Mouse (Mus musculus): ENCODE data around the gene Rapgef1. TPM values are rescaled to one million over a fixed set of nuclear protein-coding genes. Genes with fewer than 3 reads are reported as not detected.

Rapgef1 gene
- polyA plus RNA-seq, 2 experiments, result 20.8 to 51.1 TPM

DNA sequence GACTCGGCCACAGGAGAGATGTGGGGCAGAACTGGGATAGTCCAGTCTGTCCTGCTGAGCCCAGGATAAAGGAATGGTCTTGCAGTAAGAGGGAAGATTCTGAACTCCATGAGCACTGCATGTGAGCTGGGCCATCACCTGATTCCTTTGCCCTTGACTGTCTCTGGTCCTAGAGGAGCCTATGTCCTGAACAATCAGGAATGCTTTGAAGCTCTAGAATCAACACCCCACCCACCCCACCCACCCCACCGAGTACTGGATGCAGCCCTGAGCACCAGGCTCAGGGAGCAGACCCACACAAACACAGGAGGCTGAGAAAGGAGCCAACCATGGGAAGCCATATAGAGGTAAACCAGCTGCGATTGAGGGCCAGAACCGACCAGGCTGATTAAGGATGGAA, 129.0 kb downstream of the Rapgef1 start:
- no peak overlapping the region for H3K27ac ChIP-seq (replicated peaks; ENCODE audit: low read depth, low read length)
- H3K36me3 ChIP-seq (ENCODE audit: control insufficient read depth, insufficient read depth, low read length), result no peaks in the 10 kb centered on the region
- no peak overlapping the region for H3K4me2 ChIP-seq (replicated peaks; ENCODE audit: low read depth, low read length, severe bottlenecking)
- DNase-seq (ENCODE audit: low spot score) (no peak), ATAC-seq (ENCODE audit: low FRiP score, low read depth) (no peak)
- H3K9ac ChIP-seq (ENCODE audit: low read depth, low read length, severe bottlenecking), result no peak overlapping the region
- peaks cover 67% of the 10 kb centered on the region for H3K27me3 ChIP-seq (ENCODE audit: control insufficient read depth, insufficient read depth, low read length)
- no peaks in the 10 kb centered on the region for H3K4me1 ChIP-seq (ENCODE audit: control insufficient read depth, insufficient read depth, low read length)
- WGBS, result 86% methylated on average over 4 of the region's 4 CpGs
- no peak overlapping the region for H3K4me3 ChIP-seq (replicated peaks; ENCODE audit: low read length)
- no peaks in the 10 kb centered on the region for H3K9me3 ChIP-seq (ENCODE audit: control insufficient read depth, low read length)
- TF ChIP-seq POLR2A (IDR thresholded peaks at IDR 0.05; ENCODE audit: borderline replicate concordance, extremely low read depth, insufficient read depth, insufficient read length), result no peak

DNA sequence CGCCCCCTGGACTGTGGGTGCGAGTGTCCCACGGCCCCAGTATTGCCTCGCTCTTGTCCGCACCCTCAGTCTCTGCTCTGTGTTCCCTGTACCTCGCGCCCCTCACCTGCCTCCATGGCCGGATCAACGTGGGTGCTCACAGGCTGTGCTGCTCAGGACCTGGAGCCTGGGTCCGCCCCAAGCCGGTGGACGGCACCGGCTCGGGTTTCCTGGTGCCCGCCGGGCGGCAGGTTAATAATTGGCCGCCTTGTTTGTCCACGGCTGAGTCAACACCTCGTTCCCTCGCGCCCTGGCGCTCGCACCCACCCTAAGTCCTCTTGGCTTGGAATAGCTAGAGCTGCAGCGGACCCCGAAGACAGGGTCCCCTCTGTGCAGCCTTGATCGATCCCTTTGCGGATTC, 132.0 kb downstream of the Rapgef1 start, which contains the start of gene Gm13420:
Gm13420 (minus strand) TSS at position 189 of the 400 bp plus-strand sequence.
- Histone ChIP-seq H3K4me1 (ENCODE audit: control insufficient read depth, insufficient read depth, low read length) (no peaks in the 10 kb centered on the region), H3K36me3 (ENCODE audit: control insufficient read depth, insufficient read depth, low read length) (no peaks in the 10 kb centered on the region), H3K27ac (replicated peaks; ENCODE audit: low read depth, low read length) (no peak within 1 kb of the TSS), H3K9me3 (ENCODE audit: control insufficient read depth, low read length) (no peaks in the 10 kb centered on the region), H3K27me3 (ENCODE audit: control insufficient read depth, insufficient read depth, low read length) (peaks cover 56% of the 10 kb centered on the region), H3K4me2 (replicated peaks; ENCODE audit: low read depth, low read length, severe bottlenecking) (0 out of 2 replicates have a peak within 1 kb of the TSS, but pooled peaks have one; percentile 18), H3K4me3 (replicated peaks; ENCODE audit: low read length) (no peak within 1 kb of the TSS), H3K9ac (ENCODE audit: low read depth, low read length, severe bottlenecking) (no peak within 1 kb of the TSS)
- ATAC-seq (ENCODE audit: low FRiP score, low read depth) (no peak), DNase-seq (ENCODE audit: low spot score) (no peak)
- TF ChIP-seq POLR2A (IDR thresholded peaks at IDR 0.05; ENCODE audit: borderline replicate concordance, extremely low read depth, insufficient read depth, insufficient read length), result no peak
- 7% methylated on average over 28 of the region's 28 CpGs for WGBS

DNA sequence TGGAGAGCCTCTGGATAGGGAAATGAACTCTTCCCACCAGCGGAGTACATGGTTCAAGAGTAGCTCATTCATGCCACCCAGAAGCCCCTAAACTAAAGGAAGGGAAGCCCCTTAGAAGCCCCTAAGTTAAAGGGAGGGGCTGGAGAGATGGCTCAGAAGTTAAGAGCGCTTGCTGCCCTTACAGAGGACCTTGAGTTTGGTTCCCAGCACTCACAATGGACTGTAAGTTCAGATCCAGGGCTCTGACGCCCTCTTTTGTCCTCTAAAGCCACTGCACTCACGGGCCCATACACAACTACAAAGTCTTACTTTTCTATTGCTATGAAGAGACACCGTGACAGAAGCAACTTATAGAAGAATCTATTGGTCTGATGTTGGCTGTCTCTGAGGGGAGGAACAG, 132.9 kb downstream of the Rapgef1 start:
- Histone ChIP-seq H3K27me3 (ENCODE audit: control insufficient read depth, insufficient read depth, low read length) (peaks cover 47% of the 10 kb centered on the region), H3K9me3 (ENCODE audit: control insufficient read depth, low read length) (no peaks in the 10 kb centered on the region), H3K9ac (ENCODE audit: low read depth, low read length, severe bottlenecking) (no peak overlapping the region), H3K4me3 (replicated peaks; ENCODE audit: low read length) (no peak overlapping the region), H3K4me1 (ENCODE audit: control insufficient read depth, insufficient read depth, low read length) (no peaks in the 10 kb centered on the region), H3K4me2 (replicated peaks; ENCODE audit: low read depth, low read length, severe bottlenecking) (no peak overlapping the region), H3K36me3 (ENCODE audit: control insufficient read depth, insufficient read depth, low read length) (no peaks in the 10 kb centered on the region), H3K27ac (replicated peaks; ENCODE audit: low read depth, low read length) (no peak overlapping the region)
- no peak for ATAC-seq (ENCODE audit: low FRiP score, low read depth)
- WGBS, result 89% methylated on average over 5 of the region's 5 CpGs
- no peak for TF ChIP-seq POLR2A (IDR thresholded peaks at IDR 0.05; ENCODE audit: borderline replicate concordance, extremely low read depth, insufficient read depth, insufficient read length)
- DNase-seq (ENCODE audit: low spot score), result no peak

DNA sequence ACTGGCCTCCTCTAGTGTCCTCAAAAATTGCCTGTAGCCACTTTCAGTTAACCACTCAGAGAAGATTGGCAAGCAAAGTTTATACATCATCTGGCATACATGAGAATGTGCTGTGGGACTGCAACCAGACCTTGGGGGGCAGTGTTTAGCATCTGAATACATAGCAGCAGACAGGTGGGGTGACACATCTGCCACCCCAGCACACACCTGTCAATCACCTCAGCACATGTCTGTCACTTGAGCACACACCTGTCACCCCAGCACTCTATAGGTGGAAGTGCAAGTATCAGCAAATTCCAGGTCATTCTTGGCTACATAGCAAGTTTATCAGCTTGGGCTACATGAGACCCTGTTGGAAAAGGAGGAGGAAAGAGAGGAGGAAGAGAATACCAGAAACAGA, 136.2 kb downstream of the Rapgef1 start:
- Histone ChIP-seq H3K36me3 (ENCODE audit: control insufficient read depth, insufficient read depth, low read length) (no peaks in the 10 kb centered on the region), H3K4me1 (ENCODE audit: control insufficient read depth, insufficient read depth, low read length) (no peaks in the 10 kb centered on the region), H3K4me3 (replicated peaks; ENCODE audit: low read length) (no peak overlapping the region), H3K9ac (ENCODE audit: low read depth, low read length, severe bottlenecking) (no peak overlapping the region), H3K27me3 (ENCODE audit: control insufficient read depth, insufficient read depth, low read length) (peaks cover 23% of the 10 kb centered on the region), H3K4me2 (replicated peaks; ENCODE audit: low read depth, low read length, severe bottlenecking) (no peak overlapping the region), H3K9me3 (ENCODE audit: control insufficient read depth, low read length) (no peaks in the 10 kb centered on the region), H3K27ac (replicated peaks; ENCODE audit: low read depth, low read length) (no peak overlapping the region)
- no peak for TF ChIP-seq POLR2A (IDR thresholded peaks at IDR 0.05; ENCODE audit: borderline replicate concordance, extremely low read depth, insufficient read depth, insufficient read length)
- ATAC-seq (ENCODE audit: low FRiP score, low read depth), result no peak
- no peak for DNase-seq (ENCODE audit: low spot score)

DNA sequence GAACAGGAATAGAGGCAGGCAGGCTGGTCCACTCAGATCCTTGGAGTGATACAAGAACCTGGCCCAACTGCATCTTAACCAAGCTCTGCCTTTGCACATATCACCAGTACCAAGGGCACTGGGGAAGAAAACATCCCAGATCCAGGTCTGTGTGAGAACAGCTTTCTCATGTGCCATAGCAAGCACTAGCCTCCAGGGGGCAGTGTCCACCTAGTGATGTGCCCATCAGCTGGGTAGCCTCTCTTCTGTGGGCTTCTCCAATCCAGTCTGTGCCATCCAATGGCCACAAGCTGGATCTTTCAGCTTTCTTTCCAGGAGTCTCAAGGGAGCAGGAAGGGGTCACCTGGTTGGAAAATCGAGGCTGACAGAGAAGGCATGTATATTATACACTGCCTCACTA, 145.3 kb downstream of the Rapgef1 start:
- TF ChIP-seq POLR2A (IDR thresholded peaks at IDR 0.05; ENCODE audit: borderline replicate concordance, extremely low read depth, insufficient read depth, insufficient read length), result no peak
- Histone ChIP-seq H3K4me3 (replicated peaks; ENCODE audit: low read length) (no peak overlapping the region), H3K4me1 (ENCODE audit: control insufficient read depth, insufficient read depth, low read length) (no peaks in the 10 kb centered on the region), H3K4me2 (replicated peaks; ENCODE audit: low read depth, low read length, severe bottlenecking) (no peak overlapping the region), H3K27ac (replicated peaks; ENCODE audit: low read depth, low read length) (no peak overlapping the region), H3K36me3 (ENCODE audit: control insufficient read depth, insufficient read depth, low read length) (no peaks in the 10 kb centered on the region), H3K27me3 (ENCODE audit: control insufficient read depth, insufficient read depth, low read length) (no peaks in the 10 kb centered on the region), H3K9me3 (ENCODE audit: control insufficient read depth, low read length) (no peaks in the 10 kb centered on the region), H3K9ac (ENCODE audit: low read depth, low read length, severe bottlenecking) (no peak overlapping the region)
- WGBS, result 8% methylated on average over 1 of the region's 1 CpGs
- ATAC-seq (ENCODE audit: low FRiP score, low read depth), result no peak
- DNase-seq (ENCODE audit: low spot score), result peak; percentile 74
